Mouse (Mus musculus): ENCODE measurements around the gene Tmprss6.
A peak's percentile ranks its signal among the peaks of the same experiment; 100 is the strongest.

Gene Tmprss6

DNA sequence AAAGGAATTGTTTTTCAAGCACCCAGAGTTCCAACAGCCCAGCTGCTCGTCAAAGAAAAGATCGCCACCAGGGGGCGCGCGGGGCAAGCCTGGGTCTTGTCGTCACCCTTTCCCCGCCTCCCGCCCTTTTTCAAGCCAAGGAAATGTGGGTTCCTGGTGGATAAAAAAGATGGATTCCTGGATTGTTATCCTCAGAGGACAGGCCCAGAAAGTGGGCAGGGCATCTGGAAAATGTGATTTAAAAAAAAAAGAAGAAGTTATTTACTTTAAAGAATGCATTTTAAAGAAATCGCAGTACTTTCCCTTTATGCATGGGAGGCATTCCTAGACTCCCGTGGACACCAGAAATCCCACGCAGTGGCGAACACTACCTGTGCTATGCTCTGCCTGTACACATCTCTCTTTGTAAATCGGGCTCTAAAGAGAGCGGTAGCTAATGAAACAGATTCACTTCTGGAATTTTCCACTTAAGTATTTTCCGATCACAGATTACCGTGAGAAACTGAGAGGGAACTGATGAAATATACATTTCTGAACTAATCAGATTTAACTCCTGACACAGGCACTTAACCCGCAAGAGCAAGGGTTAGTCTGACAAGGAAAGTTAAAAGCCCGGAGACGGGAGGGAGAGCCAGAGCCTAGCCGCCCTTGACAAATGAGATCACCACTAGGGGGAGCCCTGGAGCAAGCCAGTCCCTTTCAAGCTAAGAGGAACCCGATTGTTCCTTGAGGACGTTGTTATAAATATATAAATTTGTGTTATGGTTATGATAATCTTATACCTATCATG, 20.5 kb downstream of the Tmprss6 start:
- peak; percentile 48 for ATAC-seq (ENCODE audit: low TSS enrichment)

DNA sequence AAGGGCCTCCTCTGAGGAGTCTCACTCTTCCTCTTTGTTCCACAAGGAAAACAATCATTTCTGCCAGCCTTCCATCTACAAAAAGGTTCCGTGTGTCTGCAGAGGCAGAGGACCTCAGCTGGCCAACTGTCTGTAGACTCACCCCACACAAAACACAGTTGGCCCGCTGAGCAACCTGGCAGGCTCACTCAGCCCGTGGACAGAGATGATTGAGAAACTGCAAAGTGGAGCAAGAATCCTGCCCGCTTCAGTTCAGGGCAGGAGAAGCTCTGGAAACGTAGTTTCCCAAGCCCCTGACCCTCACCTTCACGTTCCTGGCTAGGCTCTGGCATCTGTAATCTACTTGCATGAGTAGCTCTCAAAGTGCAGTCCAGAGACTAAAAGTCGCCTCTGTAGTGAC, 21.3 kb downstream of the Tmprss6 start:
- ATAC-seq (ENCODE audit: low TSS enrichment) = no peak

DNA sequence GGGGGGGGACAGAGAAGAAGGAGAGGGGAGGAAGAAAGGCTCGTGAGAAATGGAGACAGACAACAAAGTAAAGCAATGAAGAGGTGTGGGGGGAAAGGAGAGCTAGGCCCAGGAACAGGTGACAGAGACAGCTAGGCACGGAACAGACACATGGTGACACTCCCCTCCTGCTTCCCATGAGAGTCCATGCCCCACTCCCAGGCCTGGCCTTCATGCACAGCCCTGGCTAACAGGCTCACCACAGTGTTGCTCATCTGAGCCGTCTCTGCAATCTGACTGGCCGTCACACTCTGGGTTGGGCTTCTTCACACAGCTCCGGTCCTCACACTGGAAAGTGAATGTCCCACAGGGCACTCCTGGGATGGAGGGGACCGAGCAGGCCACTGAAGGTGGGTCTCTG, 24.6 kb downstream of the Tmprss6 start:
- no peak for ATAC-seq (ENCODE audit: low TSS enrichment)

DNA sequence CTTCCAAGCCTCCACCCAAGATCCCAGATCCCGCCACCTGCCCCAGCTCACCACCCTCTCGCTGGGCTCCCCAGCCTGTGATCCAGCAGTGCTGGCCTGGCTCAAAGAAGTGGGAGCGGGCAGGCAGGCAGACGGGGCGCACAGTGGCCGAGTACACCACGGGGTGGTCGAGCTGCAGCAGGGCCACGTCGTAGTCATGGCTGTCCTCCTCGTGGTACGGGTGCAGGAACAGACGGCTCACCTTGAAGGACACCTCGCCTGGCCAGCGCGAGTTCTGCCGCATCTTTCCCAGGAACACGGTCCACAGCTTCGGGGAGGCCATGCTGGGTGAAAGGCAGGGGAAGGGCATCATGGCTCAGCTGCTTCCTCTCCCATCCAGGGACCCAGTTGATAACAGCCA, 26.2 kb downstream of the Tmprss6 start:
- ATAC-seq (ENCODE audit: low TSS enrichment) = no peak

DNA sequence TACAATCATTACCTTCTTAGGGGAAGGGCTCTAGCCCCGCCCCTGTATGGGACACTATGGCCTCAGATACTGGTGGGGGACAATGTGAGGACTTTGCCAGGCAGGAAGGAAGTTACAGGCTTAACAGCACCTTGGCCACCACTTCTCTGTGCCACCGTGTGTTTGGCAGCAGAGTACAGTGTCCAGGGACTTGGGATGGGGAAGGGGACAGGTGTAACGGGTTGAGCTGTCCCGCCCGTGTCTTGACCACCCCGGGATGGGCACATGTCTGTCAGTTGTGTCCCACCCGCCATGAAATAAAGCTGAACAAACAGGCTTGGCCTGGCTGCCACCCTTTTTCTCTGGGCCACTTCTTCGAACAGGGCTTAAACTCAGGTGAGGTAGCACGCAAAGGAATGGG, 29.5 kb downstream of the Tmprss6 start:
- ATAC-seq (ENCODE audit: low TSS enrichment) = no peak

DNA sequence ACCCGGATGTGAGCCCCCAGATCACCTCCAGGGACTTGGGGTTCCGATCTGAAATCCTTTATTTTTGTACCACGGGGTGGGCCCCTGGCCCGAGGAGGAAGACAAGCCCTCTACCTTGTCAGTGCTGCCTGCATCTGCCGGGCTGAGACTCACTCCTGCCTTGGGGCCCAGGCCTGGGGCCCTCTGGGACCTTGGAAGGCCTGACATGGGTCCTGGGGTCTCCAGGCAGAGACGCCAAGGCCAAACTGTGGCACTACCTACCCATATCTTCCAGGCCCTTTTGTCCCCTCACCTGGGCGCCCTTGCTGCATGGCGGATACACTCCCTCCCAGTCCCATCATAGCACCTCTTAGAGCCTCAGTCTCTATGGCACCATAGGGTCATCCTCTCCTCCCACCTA, 29.9 kb downstream of the Tmprss6 start:
- no peak for ATAC-seq (ENCODE audit: low TSS enrichment)

DNA sequence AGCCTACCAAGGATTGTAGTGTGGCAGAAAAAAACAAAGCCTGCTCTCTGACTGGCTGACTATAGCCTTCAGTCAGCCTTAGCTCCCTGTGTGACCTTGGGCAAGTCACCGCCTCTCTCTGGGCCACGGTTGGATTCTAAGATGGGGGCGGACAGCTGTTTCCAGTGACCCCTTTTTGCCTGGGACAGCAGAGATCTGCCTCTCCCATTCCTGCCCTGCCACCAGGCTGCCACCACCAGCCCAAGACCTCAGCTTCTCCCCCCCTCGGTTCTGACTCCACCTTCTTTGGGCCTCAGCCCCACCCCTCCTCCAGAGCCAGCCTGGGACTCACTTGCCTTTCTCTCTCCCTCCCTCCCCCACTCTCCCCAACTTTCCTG, 30.4 kb downstream of the Tmprss6 start:
- ATAC-seq (ENCODE audit: low TSS enrichment) = no peak

DNA sequence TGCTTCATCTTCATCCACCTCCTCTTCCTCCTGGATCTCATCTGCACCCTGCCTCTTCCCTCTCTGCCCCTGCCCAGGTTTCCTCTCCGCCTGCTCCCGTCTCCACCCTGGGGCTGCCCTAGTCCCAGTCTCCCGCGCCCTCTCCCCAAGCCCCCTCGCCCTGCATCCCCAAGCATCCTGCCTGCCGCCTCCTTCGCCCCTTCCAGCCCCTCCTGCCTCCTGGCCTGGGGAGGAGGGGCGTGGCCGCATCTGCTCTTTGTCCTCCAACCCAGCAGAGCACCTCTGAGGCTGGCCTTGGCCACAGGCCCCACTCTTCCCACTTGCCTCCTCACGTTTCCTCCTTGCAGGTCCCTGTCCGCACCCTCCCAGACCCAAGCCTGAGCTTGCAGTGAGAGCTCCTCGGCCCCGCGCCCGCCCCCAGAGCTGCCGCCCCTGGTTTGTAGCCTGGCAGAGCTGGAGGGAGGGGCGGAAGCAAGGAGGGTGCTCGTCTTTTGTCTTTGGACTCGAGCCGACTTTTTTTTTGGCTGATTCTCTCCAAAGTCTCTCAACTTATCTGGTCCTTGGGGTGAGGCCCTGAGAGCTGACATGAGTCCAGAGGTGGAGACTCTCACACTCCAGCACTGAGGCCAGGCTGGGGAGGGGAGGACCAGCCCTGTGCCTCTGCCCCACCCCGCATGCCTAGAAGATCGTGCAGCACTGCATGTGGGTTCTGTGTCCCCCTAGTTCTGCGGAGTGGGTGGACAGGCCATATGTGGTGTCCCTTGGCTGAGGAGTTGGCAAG, 31.0 kb downstream of the Tmprss6 start:
- ATAC-seq (ENCODE audit: low TSS enrichment) = peak; percentile 39

DNA sequence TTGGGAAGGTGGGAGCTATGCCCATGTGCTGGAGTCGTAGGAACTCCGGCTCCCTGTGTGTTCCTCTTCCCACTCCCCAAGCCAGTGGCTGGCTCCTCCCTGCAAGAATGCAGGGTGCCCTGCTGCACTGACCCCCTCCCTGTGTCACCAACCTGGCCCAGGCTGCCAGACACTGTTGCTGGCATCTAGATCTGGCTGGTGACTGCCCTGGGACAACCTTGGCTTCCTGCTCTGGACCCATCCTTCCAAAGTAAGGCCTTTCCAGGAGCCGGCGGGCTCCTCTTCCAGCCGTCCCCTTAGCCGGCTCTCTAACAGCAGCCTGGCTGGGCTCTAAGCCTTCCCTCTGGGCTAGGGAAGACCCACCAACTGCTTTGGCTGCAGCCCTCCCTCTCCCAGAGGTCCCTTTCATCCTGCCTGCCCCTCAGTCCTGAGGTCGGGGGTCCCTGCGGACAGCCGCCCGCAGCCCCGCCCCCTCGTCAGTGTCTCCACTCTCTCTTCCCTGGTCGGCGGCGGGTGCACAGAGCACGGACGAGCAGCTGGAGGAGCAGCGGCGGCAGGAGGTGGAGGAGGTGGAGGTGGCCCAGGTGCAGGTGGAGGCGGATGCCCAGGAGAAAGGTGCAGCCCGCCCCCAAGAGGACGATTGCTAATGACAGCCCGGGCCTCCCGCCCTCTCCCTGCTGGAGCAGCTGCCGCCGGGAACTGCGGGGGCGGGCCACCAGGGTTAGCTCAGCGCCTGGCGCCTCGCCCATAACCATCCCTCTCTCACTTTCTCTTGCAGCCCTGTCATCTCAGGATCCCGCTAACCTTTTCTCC, 31.8 kb downstream of the Tmprss6 start:
- 0 out of 2 replicates have a peak, but pooled peaks have one; percentile 6 for ATAC-seq (ENCODE audit: low TSS enrichment)

DNA sequence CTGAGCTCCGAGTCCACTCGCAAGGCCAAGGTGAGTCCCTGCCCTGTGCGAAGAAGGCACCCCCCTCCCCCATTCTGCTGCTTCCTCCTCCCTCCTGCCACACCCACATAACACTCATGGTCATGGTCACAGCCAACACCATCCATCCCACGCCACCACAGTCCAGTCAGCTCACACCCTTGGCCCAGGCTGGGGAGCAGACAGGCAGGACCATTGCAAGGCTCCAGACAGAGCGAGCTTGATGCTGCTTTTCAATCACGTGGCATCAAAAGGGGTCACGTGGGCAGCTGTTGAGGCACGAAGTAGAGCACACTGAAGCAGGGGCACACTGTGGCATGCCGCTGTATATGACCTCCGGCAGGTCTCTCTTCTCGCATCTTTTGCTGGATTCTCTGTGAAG, 32.8 kb downstream of the Tmprss6 start:
- ATAC-seq (ENCODE audit: low TSS enrichment) = no peak

DNA sequence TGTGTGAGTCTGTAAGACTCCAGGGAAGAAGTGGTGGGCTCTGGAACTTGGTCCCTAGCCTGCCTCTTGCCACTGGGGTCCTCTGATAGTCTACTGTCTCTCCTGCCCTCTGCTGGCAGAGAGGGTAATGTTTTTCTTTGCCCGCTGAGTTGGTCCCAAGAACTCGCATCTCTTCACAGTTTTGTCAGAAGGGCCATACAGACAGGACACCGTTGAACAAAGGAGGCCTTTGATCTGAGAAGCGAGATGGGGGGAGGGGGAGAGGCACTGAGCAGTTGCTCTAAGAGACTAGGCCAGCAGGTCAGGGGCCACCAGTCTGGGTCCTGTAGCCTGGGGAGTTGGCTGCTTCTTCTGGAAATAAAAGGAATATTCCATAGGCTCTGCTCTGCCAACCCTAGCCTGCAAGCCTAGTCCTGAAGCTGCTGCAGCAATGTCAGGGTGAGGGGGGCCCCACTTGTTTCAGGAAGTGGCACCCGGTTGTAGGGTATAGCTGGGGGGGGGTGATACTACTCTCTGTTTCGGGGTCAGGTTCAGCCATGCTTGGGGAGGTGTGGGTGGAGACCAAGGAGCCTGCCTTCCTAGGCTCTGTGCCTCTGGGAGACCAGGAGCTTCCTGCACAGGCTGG, 33.4 kb downstream of the Tmprss6 start:
- ATAC-seq (ENCODE audit: low TSS enrichment) = 0 out of 2 replicates have a peak, but pooled peaks have one; percentile 8

DNA sequence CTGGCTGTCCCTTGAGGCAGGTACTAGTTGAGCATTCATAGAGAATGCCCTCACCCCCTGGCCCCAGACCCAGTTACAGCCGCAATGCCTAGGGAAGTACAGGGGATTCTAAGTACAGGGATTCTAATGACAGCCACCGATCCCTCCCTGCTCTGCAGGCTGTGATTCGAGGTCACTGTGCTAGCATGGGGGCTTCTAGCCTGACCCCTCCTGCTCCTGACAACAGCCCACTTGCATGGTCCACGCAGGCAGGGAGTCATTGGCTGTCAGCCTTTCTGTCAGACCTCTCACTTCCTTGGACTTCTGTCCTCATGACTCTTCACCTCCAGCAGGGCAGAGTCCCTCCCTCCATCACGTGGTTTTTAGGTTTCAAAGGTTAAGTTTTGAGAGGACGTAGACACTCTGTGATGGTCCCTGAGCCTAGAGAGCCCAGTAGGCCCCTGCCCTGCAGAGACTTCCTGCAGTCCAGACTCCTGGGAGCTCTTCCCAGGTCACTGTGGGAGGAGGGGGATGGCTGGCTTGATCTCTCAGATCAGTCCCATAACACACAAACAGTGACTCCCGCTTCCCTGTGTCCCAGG, 36.8 kb downstream of the Tmprss6 start:
- ATAC-seq (ENCODE audit: low TSS enrichment) = no peak

DNA sequence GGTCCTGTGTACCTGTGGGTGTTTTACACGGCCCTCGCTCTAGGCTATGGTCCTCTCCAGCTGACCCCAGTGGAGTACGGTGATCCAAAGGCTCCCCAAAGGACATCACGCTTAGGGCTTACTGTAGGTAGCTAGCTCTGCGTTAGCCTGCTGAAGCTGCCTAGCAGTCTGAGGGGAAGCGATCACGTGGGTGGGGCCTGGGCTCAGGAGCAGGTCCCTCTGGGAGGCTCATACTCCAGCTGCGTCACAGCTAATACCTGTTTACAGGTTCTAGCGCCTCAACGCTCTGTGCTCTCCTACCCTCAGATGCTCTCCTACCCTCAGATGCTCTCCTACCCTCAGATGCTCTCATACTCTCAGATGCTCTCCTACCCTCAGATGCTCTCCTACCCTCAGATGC, 37.6 kb downstream of the Tmprss6 start:
- ATAC-seq (ENCODE audit: low TSS enrichment) = no peak

DNA sequence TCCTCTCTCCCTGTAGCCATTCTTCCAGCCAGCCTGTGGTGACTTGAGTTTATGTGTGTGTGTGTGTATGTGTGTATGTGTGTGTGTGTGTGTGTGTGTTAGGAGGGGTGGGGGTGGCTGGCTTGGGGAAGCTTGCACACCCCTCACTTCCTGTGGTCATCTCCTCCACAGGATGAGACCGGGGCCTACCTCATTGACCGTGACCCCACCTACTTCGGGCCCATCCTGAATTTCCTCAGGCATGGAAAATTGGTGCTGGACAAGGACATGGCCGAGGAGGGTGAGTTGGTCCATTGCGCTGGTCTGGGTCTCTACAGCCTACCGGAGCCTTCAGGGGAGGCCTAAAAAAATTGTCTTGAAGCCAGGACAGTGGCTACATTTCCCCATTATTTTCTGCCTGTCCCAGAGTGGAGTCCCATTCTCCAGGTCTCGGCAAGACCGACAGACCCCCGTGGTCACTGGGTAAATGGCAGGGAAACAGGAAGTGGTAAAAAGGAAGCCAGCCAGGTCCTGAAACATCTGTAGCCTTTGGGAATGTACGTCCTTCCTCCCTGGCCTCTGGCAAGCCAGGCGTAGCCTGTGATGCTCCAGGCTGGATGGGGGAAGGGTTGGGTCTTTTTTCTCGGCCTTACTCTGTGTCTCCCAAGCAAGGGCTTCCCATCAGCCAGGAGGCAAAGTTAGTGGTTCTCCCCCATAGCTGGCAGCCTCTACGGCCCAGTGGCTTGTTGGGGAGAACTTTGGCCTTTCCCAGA, 38.4 kb downstream of the Tmprss6 start:
- ATAC-seq (ENCODE audit: low TSS enrichment) = no peak

DNA sequence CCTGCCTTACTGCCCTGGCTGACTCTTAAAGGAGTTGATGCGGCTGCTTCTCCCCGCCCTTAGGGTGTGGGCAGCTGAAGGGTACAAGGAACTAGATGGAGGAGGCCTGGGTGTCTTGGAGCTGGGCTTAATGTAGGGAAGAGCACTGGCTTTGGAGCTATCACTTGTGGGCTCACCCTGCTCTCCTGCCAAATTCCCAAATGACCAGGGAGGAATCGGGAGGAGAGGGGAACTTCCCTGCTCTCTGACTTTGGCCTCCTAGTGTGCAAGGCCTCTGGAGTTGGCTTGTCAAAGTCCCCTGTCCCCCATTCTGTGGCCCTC, 39.3 kb downstream of the Tmprss6 start:
- ATAC-seq (ENCODE audit: low TSS enrichment) = no peak

DNA sequence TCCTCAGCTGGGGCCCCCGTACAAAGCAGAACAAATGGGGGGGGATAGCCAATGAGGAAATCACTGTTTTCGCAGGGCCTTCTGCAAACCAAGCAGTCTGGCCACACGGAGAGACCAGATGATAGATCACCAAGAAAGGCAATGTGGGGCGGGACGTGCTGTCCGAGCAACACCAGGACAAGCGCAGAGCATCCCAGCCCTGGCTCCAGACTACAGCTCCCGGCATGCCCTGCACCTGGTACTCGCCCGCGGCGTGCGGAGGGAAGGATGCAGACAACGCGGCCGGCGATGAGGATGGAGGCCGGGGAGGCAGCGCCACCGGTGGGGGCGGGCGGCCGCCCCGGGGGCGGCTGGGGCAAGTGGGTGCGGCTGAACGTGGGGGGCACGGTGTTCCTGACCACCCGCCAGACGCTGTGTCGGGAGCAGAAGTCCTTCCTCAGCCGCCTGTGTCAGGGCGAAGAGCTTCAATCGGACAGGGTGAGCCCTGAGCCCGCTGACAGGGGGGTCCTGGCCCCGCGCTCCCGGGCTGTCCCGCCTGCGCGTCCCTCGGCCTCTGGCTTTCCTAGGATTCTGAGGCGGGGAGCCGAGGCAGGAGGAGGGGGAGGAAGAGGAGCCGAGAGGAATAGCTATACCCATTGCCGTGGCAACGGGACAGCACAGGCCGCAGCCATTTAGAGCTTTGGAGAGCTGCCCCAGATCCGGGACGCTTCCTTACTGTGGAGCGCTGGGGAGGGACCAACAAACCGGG, 39.9 kb downstream of the Tmprss6 start, which contains the start of gene Kctd17:
Kctd17 (plus strand) TSS at position 174 of the 748 bp plus-strand sequence.
- peak; percentile 84 for ATAC-seq (ENCODE audit: low TSS enrichment)

DNA sequence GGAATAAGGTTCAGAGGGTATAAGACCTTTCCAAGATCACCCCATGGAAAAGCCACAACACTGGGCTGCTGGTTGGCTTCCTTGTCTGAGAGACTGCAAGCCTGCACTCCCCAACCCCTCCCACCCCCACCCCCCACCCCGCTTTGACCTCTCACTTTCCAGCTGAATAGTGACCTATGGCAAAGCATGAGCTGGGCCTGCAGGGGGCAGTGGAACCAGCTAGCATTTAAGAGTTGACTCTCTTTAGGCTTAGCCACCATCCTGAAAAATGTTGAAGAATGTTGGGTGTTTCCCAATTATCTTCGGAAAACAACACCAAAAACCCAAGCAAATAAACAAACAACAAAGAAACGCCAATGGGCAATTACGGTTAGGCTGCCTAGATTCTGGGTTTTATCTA, 43.2 kb downstream of the Tmprss6 start:
- ATAC-seq (ENCODE audit: low TSS enrichment) = no peak

DNA sequence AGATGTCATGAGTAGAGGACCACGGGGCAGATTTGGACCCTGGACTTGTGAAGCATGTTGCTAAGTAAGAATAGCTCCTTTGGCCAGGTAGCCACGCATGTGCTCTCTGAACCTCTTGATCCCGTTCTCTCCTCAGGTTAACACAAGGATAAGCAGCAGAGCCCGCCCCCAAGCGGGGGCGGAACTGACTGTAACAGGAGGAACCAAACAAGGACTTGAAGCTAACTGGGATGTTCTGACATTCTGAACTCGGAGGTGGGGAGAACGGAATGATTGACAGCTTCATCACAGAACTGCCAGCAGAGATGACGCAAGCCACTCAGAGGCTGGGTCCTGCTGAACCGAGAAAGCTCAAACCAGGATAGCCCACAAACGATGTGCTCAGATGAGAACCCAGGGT, 43.9 kb downstream of the Tmprss6 start:
- no peak for ATAC-seq (ENCODE audit: low TSS enrichment)

DNA sequence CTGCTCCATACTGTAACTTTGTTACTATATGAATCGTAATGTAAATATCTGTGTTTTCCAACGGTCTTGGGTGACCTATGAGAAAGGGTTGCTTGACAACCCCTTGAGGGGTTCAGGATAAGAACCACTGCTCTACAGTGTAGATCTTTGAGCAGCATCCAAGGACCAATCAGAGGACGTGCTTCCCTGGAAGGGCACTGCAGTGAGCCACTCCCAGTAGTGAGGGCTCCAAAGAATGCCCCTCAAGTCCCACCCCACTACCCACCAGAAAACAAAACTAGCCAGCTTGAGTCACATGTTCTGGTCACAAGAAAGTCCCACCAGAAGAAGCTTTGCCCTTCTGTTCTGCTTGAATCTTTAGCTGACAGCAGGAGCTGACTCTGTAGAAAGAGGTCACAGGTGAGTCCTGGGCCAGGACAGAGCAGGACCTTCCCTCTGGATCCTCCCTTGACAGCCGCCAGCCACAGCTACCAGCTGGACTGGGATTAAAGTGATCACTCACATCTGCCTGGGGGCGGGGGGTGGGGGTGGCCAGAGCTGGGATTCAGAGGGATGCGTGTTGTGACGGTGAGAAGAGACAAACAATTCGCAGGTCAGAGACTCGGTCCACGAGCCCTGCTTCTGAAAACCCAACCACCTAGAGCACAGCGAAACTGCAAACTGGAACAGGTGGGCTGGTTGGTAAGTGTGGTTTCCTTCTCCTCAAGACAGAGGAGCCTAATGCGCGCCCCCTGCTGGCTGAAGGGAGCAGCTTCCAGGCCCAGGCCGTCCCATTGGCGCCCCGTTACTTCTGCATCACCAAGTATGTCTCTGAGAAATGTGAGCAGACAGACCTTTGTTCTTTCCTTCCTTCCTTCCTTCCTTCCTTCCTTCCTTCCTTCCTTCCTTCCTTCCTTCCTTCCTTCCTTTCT, 46.1 kb downstream of the Tmprss6 start:
- peak; percentile 89 for ATAC-seq (ENCODE audit: low TSS enrichment)

Measured in frontal cortex, adult (tissue).